14 mouse cellular contexts compared by ENCODE assay signal in the genomic region with DNA sequence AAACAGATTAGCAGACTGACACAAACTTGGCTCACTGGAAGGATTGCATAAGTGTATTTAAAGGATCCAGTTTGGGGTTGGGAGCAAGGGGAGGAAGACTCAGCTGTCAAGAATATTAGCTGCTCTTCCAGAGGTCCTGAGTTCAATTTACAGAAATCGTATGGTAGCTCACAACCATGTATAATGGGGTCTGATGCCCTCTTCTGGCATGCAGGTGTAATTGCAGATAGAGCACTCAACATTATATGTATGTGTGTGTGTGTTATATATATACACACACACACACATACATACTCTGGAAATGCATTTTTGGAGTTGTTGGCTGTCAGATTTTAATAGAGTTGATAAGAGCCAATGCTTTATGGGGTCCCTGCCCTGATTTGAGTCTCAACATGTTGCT.
DNase-seq lines count a peak whose midpoint lies in the region; ATAC-seq and TF ChIP-seq lines count a peak whose summit lies in the region.
"Had no signal": no experiment of that assay in that cellular context is flagged by ENCODE, and none has a peak within 500 bp of the region (broad histone marks: within the 10 kb centered on the region; RNA-seq: fewer than 3 reads in every experiment).

No protein-coding gene starts in this region.

- in situ Hi-C loops in ES-E14 (cut with MboI; ENCODE audit: low sequenced_read_pairs in 2 of 2, unreplicated experiment in 2 of 2) = loop anchor here in 1 of 2 experiments (10.0 kb wide), 1 partner anchor 151 kb away; no protein-coding TSS in a partner anchor

- no peaks in the 10 kb centered on the region for H3K4me1 ChIP-seq in ES-E14 (ENCODE audit: control insufficient read depth in 2 of 2, insufficient read depth in 2 of 2, low read length in 2 of 2, poor library complexity in 1 of 2)
- H3K4me1 ChIP-seq: hindbrain, embryonic 15.5 days; stomach, embryonic 15.5 days had no signal

- no peak overlapping the region for H3K27ac ChIP-seq in layer of hippocampus, adult 2 months
- no peak overlapping the region for H3K27ac ChIP-seq in ES-E14 (ENCODE audit: insufficient read depth, low read depth, low read length, poor library complexity, severe bottlenecking)
- H3K27ac ChIP-seq: hindbrain, embryonic 15.5 days; stomach, embryonic 15.5 days had no signal

- peak; percentile 8 to 14 for DNase-seq in cerebellum, postnatal 10 days
- DNase-seq in cerebellum, postnatal 25 days = no peak
- no peak for DNase-seq in layer of hippocampus, adult 2 months (ENCODE audit: low spot score in 2 of 2)
- no peak for DNase-seq in layer of hippocampus, postnatal 25 days (ENCODE audit: extremely low spot score in 1 of 2, low spot score in 1 of 2)
- peak; percentile 8 for DNase-seq in ES-E14 (ENCODE audit: low read depth, low spot score)
- DNase-seq in forelimb bud, embryonic 11.5 days (ENCODE audit: low read depth, low spot score) = peak; percentile 17
- DNase-seq in cerebellum, postnatal 36 days = no peak
- DNase-seq: cerebellum, adult 11-12 months; heart, adult 18-20 months; layer of hippocampus, adult 9-11 months had no signal

- no peak for ATAC-seq in frontal cortex, adult (ENCODE audit: low TSS enrichment)

- no peak overlapping the region for H3K9ac ChIP-seq in ES-E14 (ENCODE audit: insufficient read depth, low read depth, low read length, poor library complexity, severe bottlenecking)
- H3K9ac ChIP-seq: hindbrain, embryonic 15.5 days; stomach, embryonic 15.5 days had no signal

- TF ChIP-seq CTCF in layer of hippocampus, adult 2 months (conservative IDR thresholded peaks at IDR 0.05) = peak; percentile 71

- no peak overlapping the region for H3K4me3 ChIP-seq in layer of hippocampus, adult 2 months
- no peak overlapping the region for H3K4me3 ChIP-seq in ES-E14 (ENCODE audit: insufficient read depth in 1 of 2, low read depth in 1 of 2, low read length in 2 of 2, poor library complexity in 1 of 2, severe bottlenecking in 1 of 2)
- H3K4me3 ChIP-seq: hindbrain, embryonic 15.5 days; myocyte; stomach, embryonic 15.5 days had no signal

- no peaks in the 10 kb centered on the region for H3K36me3 ChIP-seq in ES-E14 (ENCODE audit: control insufficient read depth, insufficient read depth, low read length, poor library complexity, severe bottlenecking)
- H3K36me3 ChIP-seq: hindbrain, embryonic 15.5 days; stomach, embryonic 15.5 days had no signal

- no peaks in the 10 kb centered on the region for H3K9me3 ChIP-seq in ES-E14 (ENCODE audit: control insufficient read depth, insufficient read depth, low read depth, low read length)
- H3K9me3 ChIP-seq: hindbrain, embryonic 15.5 days; stomach, embryonic 15.5 days had no signal

TF ChIP-seq in ES-E14, 5 proteins besides CTCF, POLR2A, EP300 and RAD21:
- TF ChIP-seq ZC3H11A (IDR thresholded peaks at IDR 0.05; ENCODE audit: borderline replicate concordance, low read depth, low read length) (peak; percentile 84; the same call in 1 of the 2 replicates), HCFC1 (IDR thresholded peaks at IDR 0.05; ENCODE audit: borderline replicate concordance, insufficient read depth, low read length) (no peak)

Comparison
In these comparisons a context has a peak if more than half of its experiments do, and no peak if none do; other contexts are left out.
1. DNase-seq: peak in cerebellum, postnatal 10 days (2 of 2), ES-E14 (single experiment) and forelimb bud, embryonic 11.5 days (single experiment); none in cerebellum, postnatal 25 days (0 of 2), layer of hippocampus, adult 2 months (0 of 2), layer of hippocampus, postnatal 25 days (0 of 2) and cerebellum, postnatal 36 days (0 of 2).